Mouse (Mus musculus): ENCODE measurements around the gene Cct7.

DNA sequence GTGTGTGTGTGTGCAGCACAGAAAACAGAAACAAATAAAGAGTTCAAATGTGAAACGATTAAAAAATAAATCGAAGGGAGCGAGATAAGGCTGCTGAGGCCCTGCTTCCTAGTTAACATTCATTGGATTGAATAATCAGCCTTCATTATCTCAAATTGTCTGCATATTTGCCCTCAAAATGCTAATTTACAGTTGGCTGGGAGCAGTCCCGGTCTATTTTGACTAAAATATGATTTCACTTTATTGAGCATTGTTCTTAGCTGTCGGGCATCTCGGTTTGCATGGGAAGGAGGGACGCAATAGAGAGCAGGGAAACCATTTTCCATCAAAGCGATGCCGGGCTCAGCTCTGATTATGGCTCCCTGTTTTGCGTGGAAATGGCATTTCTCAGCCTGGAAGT is 48.3 kb upstream of the Cct7 start:
- TF ChIP-seq CTCF (IDR thresholded peaks at IDR 0.05; ENCODE audit: low read depth, low read length) (no peak), GATA2 (IDR thresholded peaks at IDR 0.05; ENCODE audit: borderline replicate concordance, low read depth, low read length) (no peak)
